In the genomic region with DNA sequence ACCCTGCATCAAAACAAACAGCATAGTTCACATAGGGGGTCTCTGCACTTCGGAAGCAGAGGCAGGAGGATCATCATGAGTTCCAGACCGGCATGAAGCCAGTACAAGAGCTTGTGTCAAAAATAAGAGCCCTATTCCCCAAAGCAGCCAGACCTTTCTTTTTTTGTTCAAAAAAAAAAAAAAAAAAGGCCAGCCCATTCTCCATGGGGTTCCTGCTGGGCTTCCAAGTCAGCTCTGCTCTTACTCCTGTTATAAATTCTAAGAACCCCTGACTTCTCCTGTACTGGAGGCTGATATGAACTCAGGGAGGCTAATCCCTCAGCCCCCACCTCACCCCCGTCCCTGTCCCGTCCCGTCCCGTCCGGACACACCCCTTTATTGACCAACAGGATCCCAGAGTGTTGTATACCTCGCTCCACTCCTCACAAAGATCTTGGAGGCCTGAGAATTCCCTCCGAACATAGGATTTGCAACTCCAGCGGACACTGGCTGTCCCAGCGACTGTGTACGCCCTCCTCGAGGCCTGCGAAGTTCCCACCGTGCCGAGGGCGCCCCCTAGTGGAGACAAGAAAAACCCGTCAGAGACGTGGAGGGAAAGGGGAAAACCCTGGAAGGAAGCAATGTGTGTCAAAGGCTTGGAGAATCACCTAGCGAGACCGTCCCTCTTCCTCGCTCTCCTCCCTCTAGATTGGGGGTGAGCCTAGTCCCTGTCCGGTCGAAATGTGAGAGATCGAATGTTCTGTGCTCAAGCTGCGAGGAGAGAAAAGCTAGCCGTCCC, we compare ENCODE assay signal across 8 mouse cellular contexts. TPM values are rescaled to one million over a fixed set of nuclear protein-coding genes. Genes with fewer than 3 reads are reported as not detected.
DNase-seq lines count a peak whose midpoint lies in the region; ATAC-seq lines count a peak whose summit lies in the region.

No protein-coding gene starts in this region.

- DNase-seq in MEL-GATA-1-ER (ENCODE audit: extremely low read depth, low read depth) = peak; percentile 59
- DNase-seq in cerebellum, adult 11-12 months = peak; percentile 32
- DNase-seq in forebrain, embryonic 14.5 days (ENCODE audit: low spot score) = peak; percentile 80
- DNase-seq in heart, postnatal 4 days = peak; percentile 93
- peak; percentile 72 to 83 for DNase-seq in layer of hippocampus, postnatal 10 days (ENCODE audit: low spot score in 2 of 2)
- peak; percentile 85 for DNase-seq in lung, postnatal 25 days (ENCODE audit: low spot score)
- peak; percentile 50 for DNase-seq in retina, adult 2 months (ENCODE audit: low read depth, low spot score)
- peak; percentile 71 to 73 for DNase-seq in thymus, postnatal 36 days

- 4% methylated on average over 27 of the region's 27 CpGs for WGBS in forebrain, embryonic 14.5 days

- peak; percentile 29; the same call in 1 of the 2 replicates for ATAC-seq in forebrain, embryonic 14.5 days

- peak overlapping the region; percentile 75 for H3K27ac ChIP-seq in forebrain, embryonic 14.5 days (ENCODE audit: low read depth, low read length)

- no peaks in the 10 kb centered on the region for H3K36me3 ChIP-seq in forebrain, embryonic 14.5 days (ENCODE audit: control insufficient read depth, insufficient read depth, low read length)

- no peaks in the 10 kb centered on the region for H3K27me3 ChIP-seq in forebrain, embryonic 14.5 days (replicated peaks; ENCODE audit: control insufficient read depth, insufficient read depth, low read length)

- peak overlapping the region; percentile 45; the same call in 1 of the 2 replicates for H3K9ac ChIP-seq in forebrain, embryonic 14.5 days (ENCODE audit: low read length)

- peak overlapping the region; percentile 32 for H3K4me2 ChIP-seq in forebrain, embryonic 14.5 days (ENCODE audit: low read length)

- peak overlapping the region; percentile 2 for H3K4me3 ChIP-seq in forebrain, embryonic 14.5 days (ENCODE audit: low read depth, low read length)

- peaks cover 18% of the 10 kb centered on the region for H3K4me1 ChIP-seq in forebrain, embryonic 14.5 days (ENCODE audit: control insufficient read depth, insufficient read depth, low read length)

- H3K9me3 ChIP-seq in forebrain, embryonic 14.5 days (replicated peaks; ENCODE audit: control insufficient read depth, low read length) = no peaks in the 10 kb centered on the region

RNA-seq across cellular contexts. Expression of gene Gm11627, which starts 0.7 kb away (rescaled TPM):
- 6.8 and 9.8 TPM in 2 replicates for polyA plus RNA-seq in forebrain, embryonic 14.5 days (2014; fragmentation: Nextera tagmentation; extraction: Ambion mirVana)
- total RNA-seq in heart, postnatal 4 days (2021) = 1 to 10 TPM; 4.4 to 5.3 TPM
- total RNA-seq in layer of hippocampus, postnatal 10 days (2021) = 1 to 10 TPM; 6.0 to 7.1 TPM

RNA-seq across cellular contexts. Expression of gene Gpatch8, which starts 22.3 kb away (rescaled TPM):
- 32.6 and 47.7 TPM in 2 replicates for polyA plus RNA-seq in forebrain, embryonic 14.5 days (2014; fragmentation: Nextera tagmentation; extraction: Ambion mirVana)
- 10 to 100 TPM; 29.5 to 29.7 TPM for total RNA-seq in heart, postnatal 4 days (2021)
- 10 to 100 TPM; 47.0 to 51.1 TPM for total RNA-seq in layer of hippocampus, postnatal 10 days (2021)

RNA-seq across cellular contexts. Expression of gene Fzd2, which starts 25.7 kb away (rescaled TPM):
- polyA plus RNA-seq in forebrain, embryonic 14.5 days (2014; fragmentation: Nextera tagmentation; extraction: Ambion mirVana) = 18.6 and 19.2 TPM in 2 replicates
- total RNA-seq in heart, postnatal 4 days (2021) = 10 to 100 TPM; 21.9 TPM
- total RNA-seq in layer of hippocampus, postnatal 10 days (2021) = 10 to 100 TPM in 1 of 2 experiments, 1 to 10 TPM in 1; 9.3 to 10.2 TPM

Comparison
In these comparisons a context has a peak if more than half of its experiments do, and no peak if none do; other contexts are left out.
1. Peak in every context shown above with its lines: DNase-seq, ATAC-seq, H3K4me3 ChIP-seq and H3K27ac ChIP-seq.
2. DNase-seq: peak in every context shown above with its lines; median percentile 93 in heart, postnatal 4 days; 85 in lung, postnatal 25 days; 80 in forebrain, embryonic 14.5 days; 78 in layer of hippocampus, postnatal 10 days; 72 in thymus, postnatal 36 days; 59 in MEL-GATA-1-ER; 50 in retina, adult 2 months; 32 in cerebellum, adult 11-12 months.